Mouse (Mus musculus): Measurements from ENCODE around the gene Smim6. TPM values are rescaled to one million over a fixed set of nuclear protein-coding genes. Genes with fewer than 3 reads are reported as not detected.

Smim6 gene
- 13.7 and 16.1 TPM in 2 replicates for polyA plus RNA-seq (2015; fragmentation: Nextera tagmentation; extraction: Ambion mirVana)

- DNase-seq (ENCODE audit: low spot score) = no peak
- WGBS = 57% methylated on average over 11 of the region's 11 CpGs
- Histone ChIP-seq H3K27me3 (ENCODE audit: insufficient read depth, low read length) (no peaks in the 10 kb centered on the region), H3K36me3 (ENCODE audit: insufficient read depth, low read length) (peaks cover 17% of the 10 kb centered on the region; the same call in 1 of the 2 replicates), H3K9ac (ENCODE audit: low read depth, low read length) (no peak within 1 kb of the TSS; the same call in 1 of the 2 replicates), H3K4me2 (ENCODE audit: low read length) (no peak within 1 kb of the TSS; the same call in 1 of the 2 replicates), H3K4me3 (replicated peaks; ENCODE audit: low read depth, low read length) (no peak within 1 kb of the TSS), H3K4me1 (replicated peaks; ENCODE audit: insufficient read depth, low read length) (peaks cover 5% of the 10 kb centered on the region; the same call in 1 of the 2 replicates), H3K27ac (peak within 1 kb of the TSS; percentile 85), H3K9me3 (replicated peaks; ENCODE audit: low read length) (no peaks in the 10 kb centered on the region)
- peak; percentile 82; the same call in 1 of the 2 replicates for ATAC-seq (replicated peaks; ENCODE audit: low FRiP score, low read depth)
- no peak for TF ChIP-seq CTCF (IDR thresholded peaks at IDR 0.05; ENCODE audit: low read depth)
These were observed at the start of gene Smim6 for GRCm38 (mm10) chr11:115911632-115912376. TSS of gene Smim6 (plus strand) at chr11:115912017.

- Histone ChIP-seq H3K9me3 (replicated peaks; ENCODE audit: low read length) (no peaks in the 10 kb centered on the region), H3K4me2 (ENCODE audit: low read length) (no peak overlapping the region), H3K27me3 (ENCODE audit: insufficient read depth, low read length) (peaks cover 6% of the 10 kb centered on the region), H3K4me1 (replicated peaks; ENCODE audit: insufficient read depth, low read length) (no peaks in the 10 kb centered on the region), H3K4me3 (replicated peaks; ENCODE audit: low read depth, low read length) (no peak overlapping the region), H3K36me3 (ENCODE audit: insufficient read depth, low read length) (no peaks in the 10 kb centered on the region), H3K9ac (ENCODE audit: low read depth, low read length) (no peak overlapping the region), H3K27ac (no peak overlapping the region)
- TF ChIP-seq CTCF (IDR thresholded peaks at IDR 0.05; ENCODE audit: low read depth) = peak; percentile 56
- DNase-seq (ENCODE audit: low spot score) = no peak
- no peak for ATAC-seq (replicated peaks; ENCODE audit: low FRiP score, low read depth)
- WGBS = 81% methylated on average over 8 of the region's 8 CpGs
These were observed 47.9 kb upstream of the Smim6 start for GRCm38 (mm10) chr11:115863895-115864294.

- DNase-seq (ENCODE audit: low spot score) = no peak
- H3K4me3 ChIP-seq (replicated peaks; ENCODE audit: low read depth, low read length) = no peak overlapping the region
These were observed 42.4 kb upstream of the Smim6 start for GRCm38 (mm10) chr11:115869393-115869792.

GRCm38 (mm10) chr11:115872437-115872836 lies 39.4 kb upstream of the Smim6 start:
- ATAC-seq (replicated peaks; ENCODE audit: low FRiP score, low read depth) = no peak
- no peak for TF ChIP-seq CTCF (IDR thresholded peaks at IDR 0.05; ENCODE audit: low read depth)
- DNase-seq (ENCODE audit: low spot score) = no peak
- WGBS = 65% methylated on average over 4 of the region's 4 CpGs
- Histone ChIP-seq H3K4me2 (ENCODE audit: low read length) (no peak overlapping the region), H3K9ac (ENCODE audit: low read depth, low read length) (no peak overlapping the region), H3K27ac (no peak overlapping the region), H3K9me3 (replicated peaks; ENCODE audit: low read length) (no peaks in the 10 kb centered on the region), H3K4me1 (replicated peaks; ENCODE audit: insufficient read depth, low read length) (no peaks in the 10 kb centered on the region), H3K4me3 (replicated peaks; ENCODE audit: low read depth, low read length) (no peak overlapping the region), H3K36me3 (ENCODE audit: insufficient read depth, low read length) (no peaks in the 10 kb centered on the region), H3K27me3 (ENCODE audit: insufficient read depth, low read length) (no peaks in the 10 kb centered on the region)

More at GRCm38 (mm10) chr11:115869393-115869792, 42.4 kb upstream of the Smim6 start:
- 71% methylated on average over 8 of the region's 8 CpGs for WGBS
- Histone ChIP-seq H3K4me1 (replicated peaks; ENCODE audit: insufficient read depth, low read length) (no peaks in the 10 kb centered on the region), H3K36me3 (ENCODE audit: insufficient read depth, low read length) (no peaks in the 10 kb centered on the region), H3K27ac (no peak overlapping the region), H3K9ac (ENCODE audit: low read depth, low read length) (no peak overlapping the region), H3K27me3 (ENCODE audit: insufficient read depth, low read length) (no peaks in the 10 kb centered on the region), H3K9me3 (replicated peaks; ENCODE audit: low read length) (no peaks in the 10 kb centered on the region), H3K4me2 (ENCODE audit: low read length) (no peak overlapping the region)
- ATAC-seq (replicated peaks; ENCODE audit: low FRiP score, low read depth) = no peak
- TF ChIP-seq CTCF (IDR thresholded peaks at IDR 0.05; ENCODE audit: low read depth) = no peak

GRCm38 (mm10) chr11:115875935-115876334 lies 35.9 kb upstream of the Smim6 start:
- no peak for TF ChIP-seq CTCF (IDR thresholded peaks at IDR 0.05; ENCODE audit: low read depth)
- DNase-seq (ENCODE audit: low spot score) = no peak
- Histone ChIP-seq H3K27me3 (ENCODE audit: insufficient read depth, low read length) (no peaks in the 10 kb centered on the region), H3K4me1 (replicated peaks; ENCODE audit: insufficient read depth, low read length) (no peaks in the 10 kb centered on the region), H3K4me2 (ENCODE audit: low read length) (no peak overlapping the region), H3K27ac (no peak overlapping the region), H3K9ac (ENCODE audit: low read depth, low read length) (no peak overlapping the region), H3K9me3 (replicated peaks; ENCODE audit: low read length) (no peaks in the 10 kb centered on the region), H3K4me3 (replicated peaks; ENCODE audit: low read depth, low read length) (no peak overlapping the region), H3K36me3 (ENCODE audit: insufficient read depth, low read length) (no peaks in the 10 kb centered on the region)
- 91% methylated on average over 3 of the region's 3 CpGs for WGBS
- no peak for ATAC-seq (replicated peaks; ENCODE audit: low FRiP score, low read depth)

- peak; percentile 25; the same call in 1 of the 2 replicates for TF ChIP-seq CTCF (IDR thresholded peaks at IDR 0.05; ENCODE audit: low read depth)
- no peak for DNase-seq (ENCODE audit: low spot score)
These were observed 35.4 kb upstream of the Smim6 start for GRCm38 (mm10) chr11:115876438-115876837.

More at GRCm38 (mm10) chr11:115876438-115876837, 35.4 kb upstream of the Smim6 start:
- H3K9ac ChIP-seq (ENCODE audit: low read depth, low read length) = no peak overlapping the region
- H3K9me3 ChIP-seq (replicated peaks; ENCODE audit: low read length) = no peaks in the 10 kb centered on the region
- no peak overlapping the region for H3K4me2 ChIP-seq (ENCODE audit: low read length)
- no peaks in the 10 kb centered on the region for H3K36me3 ChIP-seq (ENCODE audit: insufficient read depth, low read length)
- 86% methylated on average over 5 of the region's 5 CpGs for WGBS
- no peaks in the 10 kb centered on the region for H3K4me1 ChIP-seq (replicated peaks; ENCODE audit: insufficient read depth, low read length)
- H3K27me3 ChIP-seq (ENCODE audit: insufficient read depth, low read length) = no peaks in the 10 kb centered on the region
- no peak overlapping the region for H3K4me3 ChIP-seq (replicated peaks; ENCODE audit: low read depth, low read length)
- ATAC-seq (replicated peaks; ENCODE audit: low FRiP score, low read depth) = no peak
- H3K27ac ChIP-seq = no peak overlapping the region

Data from kidney, postnatal 0 days (tissue).